Mouse (Mus musculus) hematopoietic multipotent progenitor cell, adult 10-12 weeks (in vitro differentiated cells): ENCODE results near the gene Gm10428. TPM values are rescaled to one million over a fixed set of nuclear protein-coding genes. Genes with fewer than 3 reads are reported as not detected.

Source experiments
- polyA plus RNA-seq: library from polyadenylated mRNA; stranded (reverse); fragments of >175 nt; gene quantifications from 2 replicates; pipeline ENCODE4 v1.2.3, GENCODE M21; 2012; ENCODE audit warnings: low replicate concordance

Gm10428 gene
- not detected in 2 replicates for polyA plus RNA-seq

DNA sequence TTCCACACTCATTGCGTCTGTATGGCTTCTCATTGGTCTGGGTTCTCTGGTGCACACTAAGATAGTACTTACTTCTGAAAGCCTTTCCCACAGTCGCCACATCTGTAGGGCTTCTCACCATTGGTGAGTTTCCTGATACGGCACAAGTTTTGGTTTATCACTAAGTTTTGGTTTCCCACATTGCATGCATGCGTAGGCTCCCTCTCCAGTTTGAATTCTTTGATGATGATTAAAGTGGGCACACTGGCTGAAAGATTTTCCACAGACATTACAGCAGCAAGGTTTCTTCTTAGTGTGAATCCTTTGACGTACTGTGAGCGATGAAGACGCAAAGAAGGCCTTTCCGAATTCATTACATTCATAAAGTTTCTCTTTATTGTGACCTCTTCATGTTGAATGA is at the start of gene Gm10428:
Gene Gm10428, plus strand, starts transcription at position 321 of the 400 bp plus-strand sequence.

GRCm38 (mm10) chr11:62731311-62732021 is 21.4 kb upstream of the Gm10428 start, which contains the start of gene Zfp287:
Zfp287 (minus strand) TSS chr11:62731905.

DNA sequence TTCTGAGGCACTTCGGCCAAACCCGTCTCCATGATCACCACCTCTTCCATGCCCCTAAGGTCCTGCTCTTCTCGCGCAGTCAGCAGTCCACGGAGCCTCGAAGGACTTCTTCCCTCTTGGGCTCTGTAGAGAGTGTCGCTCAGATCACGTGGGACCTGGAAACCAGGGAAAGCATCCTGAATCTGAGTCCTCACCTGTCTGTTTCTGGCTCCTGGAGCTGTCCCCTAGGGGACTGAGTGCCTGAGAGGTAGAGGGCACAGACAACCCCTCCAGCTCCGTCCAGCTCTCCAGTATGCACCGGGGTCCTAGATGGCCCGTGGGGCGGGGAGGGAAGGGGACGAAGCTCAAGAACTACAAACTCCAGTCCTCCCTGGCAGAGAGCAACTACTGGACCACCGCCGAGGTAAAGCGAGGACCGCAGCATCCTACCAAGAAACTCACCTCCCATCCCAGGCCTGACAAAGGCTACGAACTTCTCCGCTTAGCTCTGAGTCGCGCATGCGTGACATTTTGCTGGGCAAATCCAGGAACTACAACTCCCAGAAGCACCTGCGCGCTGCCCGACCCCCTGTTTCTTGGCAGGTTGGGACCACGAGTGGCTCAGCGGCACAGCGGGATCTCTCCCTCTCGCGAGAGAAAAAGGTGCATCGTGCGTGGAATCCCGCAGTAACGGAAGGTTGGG is 36.2 kb downstream of the Gm10428 start, which contains the start of gene Zfp286:
Gene Zfp286, minus strand, starts transcription at position 528 of the 682 bp plus-strand sequence.

Other genes starting within 250 kb of the Gm10428 start
- gene Cenpv, start 213.8 kb upstream of the Gm10428 start, polyA plus RNA-seq: 18.0 and 21.7 TPM in 2 replicates
- 404 and 1,904 TPM in 2 replicates for gene Ubb, start 201.9 kb upstream of the Gm10428 start, polyA plus RNA-seq
- gene Trpv2, start 178.6 kb upstream of the Gm10428 start, polyA plus RNA-seq: 13.9 and 31.0 TPM in 2 replicates
- 4.2 and 6.0 TPM in 2 replicates for gene Lrrc75a, start 104.6 kb upstream of the Gm10428 start, polyA plus RNA-seq
- gene Mmgt2, start 104.4 kb upstream of the Gm10428 start, polyA plus RNA-seq: 30.1 and 67.6 TPM in 2 replicates
- 3.2 and 4.0 TPM in 2 replicates for gene Zfp287, start 21.2 kb upstream of the Gm10428 start, polyA plus RNA-seq
- gene Zfp286, start 36.4 kb downstream of the Gm10428 start, polyA plus RNA-seq: 0.58 TPM in 1 of 2 replicates, not detected in the other
- 0.79 and 2.9 TPM in 2 replicates for gene Trim16, start 67.1 kb downstream of the Gm10428 start, polyA plus RNA-seq
- 0.12 and 0.28 TPM in 2 replicates for gene Fbxw10, start 94.0 kb downstream of the Gm10428 start, polyA plus RNA-seq
- 1.8 and 3.7 TPM in 2 replicates for gene Tvp23b, start 126.4 kb downstream of the Gm10428 start, polyA plus RNA-seq
- not detected in 2 replicates for gene Cdrt4, start 198.1 kb downstream of the Gm10428 start, polyA plus RNA-seq